Mouse (Mus musculus) heart, adult 2 months (tissue): ENCODE results near the gene Speer4c.
"Not testable (repeated sequence)": the region's sequence is repeated elsewhere in the genome, so short reads cannot be mapped to it uniquely, and the experiment has no call there.

Experiments
- CTCF ChIP-seq: fragments of 200-600 bp; IDR thresholded peaks from 2 replicates; pipeline ENCODE4 v1.8.1; 2022; ENCODE audit warnings: antibody characterized with exemption, mild to moderate bottlenecking, moderate library complexity
- EP300 ChIP-seq: fragments of 200-500 bp; IDR thresholded peaks from 2 replicates; pipeline ENCODE4 v1.6.1; 2011; ENCODE audit warnings: low read depth, low read length, control low read depth; ENCODE audit not compliant: insufficient read depth
- POLR2A ChIP-seq: fragments of 200-500 bp; IDR thresholded peaks from 2 replicates; pipeline ENCODE4 v1.6.1; 2011; ENCODE audit warnings: mild to moderate bottlenecking, low read depth, low read length, control low read depth; ENCODE audit not compliant: insufficient read depth

GRCm38 (mm10) chr5:15690822-15691221 lies 23.2 kb downstream of the Speer4c start:
- not testable (repeated sequence) for TF ChIP-seq POLR2A, CTCF, EP300
